Mouse (Mus musculus) cerebellum, postnatal 36 days (tissue): ENCODE data around the gene Rims1.

ENCODE experiments used
- DNase-seq, 2 experiments: peaks; one replicate each; pipeline ENCODE4 v3.0.0; 2021 to 2022; ENCODE audit warnings: mixed read lengths in 2 of 2

The Rims1 gene

DNA sequence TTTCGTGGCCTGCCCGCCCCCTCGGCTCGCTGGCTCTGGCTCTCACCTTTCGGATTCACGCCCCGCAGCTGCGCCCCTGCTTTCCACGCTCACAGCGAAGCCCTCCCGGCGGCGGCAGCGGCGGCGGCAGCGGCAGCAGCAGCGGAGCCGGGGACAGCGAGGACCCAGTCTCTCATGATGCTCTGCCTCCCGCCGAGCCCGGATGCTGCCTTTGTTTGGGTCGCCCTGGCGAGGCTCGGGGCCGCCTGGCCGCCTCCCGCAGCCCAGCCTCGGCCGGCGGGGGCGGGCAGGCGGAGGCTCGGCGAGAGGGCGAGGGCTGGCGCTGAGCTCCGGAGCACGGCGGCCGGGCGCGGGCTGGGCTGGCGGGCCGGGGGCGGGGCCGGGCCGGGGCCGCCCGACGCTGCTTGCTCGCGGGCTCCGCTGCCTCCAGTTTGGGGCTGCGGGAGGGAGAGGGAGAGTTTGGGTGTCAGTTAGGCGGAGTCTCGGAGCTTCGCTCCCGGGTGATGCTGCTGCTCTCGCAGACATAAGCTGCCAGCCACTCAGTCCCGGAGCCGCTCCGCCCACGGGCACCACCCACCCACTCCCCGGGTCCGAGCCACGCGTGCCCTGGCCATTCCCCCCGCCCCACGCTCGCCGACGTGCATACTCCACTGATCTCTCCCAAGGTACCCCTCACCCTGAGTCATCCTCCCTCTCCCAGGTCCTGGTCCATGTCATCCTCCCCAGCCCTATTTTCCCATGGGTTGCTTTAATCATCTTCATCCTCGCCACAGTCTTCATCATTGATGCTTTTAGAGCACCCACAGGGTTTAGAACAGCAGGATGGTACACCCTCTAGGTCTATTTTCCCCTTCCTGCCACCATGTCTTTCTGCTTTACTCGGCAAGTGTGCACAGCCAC lies at the start of gene Rims1:
TSS of gene Rims1 (minus strand) at position 269 of the 900 bp plus-strand sequence.
- peak; percentile 84 to 86 for DNase-seq

DNA sequence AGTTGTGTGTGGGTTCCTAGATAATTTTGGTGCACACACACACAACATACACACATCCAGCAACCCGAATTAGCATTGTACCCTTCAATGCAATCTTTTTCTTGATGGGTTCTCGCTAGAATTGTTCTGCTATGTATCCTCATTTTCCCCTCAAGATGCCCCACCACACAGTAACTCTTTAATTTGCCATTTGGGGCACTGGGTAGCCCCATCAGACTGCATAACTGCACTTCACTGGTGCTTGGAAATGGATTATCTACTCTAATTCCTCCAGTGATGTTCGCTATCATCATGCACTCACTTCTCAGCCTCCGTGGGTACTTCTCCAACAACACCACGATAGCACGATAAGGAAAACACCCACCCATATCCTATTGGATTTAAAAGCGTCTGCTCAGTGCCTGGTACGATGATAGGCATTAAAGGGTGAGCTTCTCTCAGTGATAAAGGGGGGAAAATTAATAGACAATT lies 867 bp upstream of the Rims1 start:
- peak in 1 of 2 experiments; percentile 41 for DNase-seq

DNA sequence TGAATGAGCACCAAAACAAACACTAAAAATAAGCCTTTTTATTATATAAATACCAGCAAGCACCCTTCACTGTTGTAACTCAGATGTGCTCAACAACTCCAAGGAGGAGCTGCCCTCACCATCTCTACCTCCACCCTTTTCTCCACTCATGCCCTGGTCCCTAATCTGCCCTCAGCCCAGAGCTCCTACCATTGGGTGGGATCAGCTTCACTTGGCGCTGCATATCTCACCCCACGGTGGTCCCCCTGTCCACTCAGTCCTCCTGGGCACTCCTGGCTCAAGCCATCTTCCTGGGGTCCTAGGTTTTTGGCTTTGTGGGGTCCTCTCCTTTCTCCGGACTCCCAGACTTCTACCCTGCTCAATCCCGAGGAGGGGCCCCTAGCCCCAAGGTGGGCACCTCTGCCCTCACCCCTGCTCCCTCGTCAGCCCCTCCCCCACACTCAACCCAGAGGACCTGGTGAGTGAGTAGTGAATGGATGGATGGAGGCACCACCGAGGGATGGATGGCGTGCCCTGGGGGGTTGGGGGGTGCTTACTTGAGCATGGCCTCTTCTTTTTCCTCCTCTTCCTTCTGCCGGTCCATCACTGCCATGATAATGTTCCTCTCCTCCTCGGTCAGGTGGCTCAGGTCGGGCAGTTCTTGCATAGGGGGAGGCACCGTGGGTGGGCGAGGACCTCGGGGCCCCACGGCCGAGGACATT lies 619 bp downstream of the Rims1 start:
- peak; percentile 56 to 59 for DNase-seq

DNA sequence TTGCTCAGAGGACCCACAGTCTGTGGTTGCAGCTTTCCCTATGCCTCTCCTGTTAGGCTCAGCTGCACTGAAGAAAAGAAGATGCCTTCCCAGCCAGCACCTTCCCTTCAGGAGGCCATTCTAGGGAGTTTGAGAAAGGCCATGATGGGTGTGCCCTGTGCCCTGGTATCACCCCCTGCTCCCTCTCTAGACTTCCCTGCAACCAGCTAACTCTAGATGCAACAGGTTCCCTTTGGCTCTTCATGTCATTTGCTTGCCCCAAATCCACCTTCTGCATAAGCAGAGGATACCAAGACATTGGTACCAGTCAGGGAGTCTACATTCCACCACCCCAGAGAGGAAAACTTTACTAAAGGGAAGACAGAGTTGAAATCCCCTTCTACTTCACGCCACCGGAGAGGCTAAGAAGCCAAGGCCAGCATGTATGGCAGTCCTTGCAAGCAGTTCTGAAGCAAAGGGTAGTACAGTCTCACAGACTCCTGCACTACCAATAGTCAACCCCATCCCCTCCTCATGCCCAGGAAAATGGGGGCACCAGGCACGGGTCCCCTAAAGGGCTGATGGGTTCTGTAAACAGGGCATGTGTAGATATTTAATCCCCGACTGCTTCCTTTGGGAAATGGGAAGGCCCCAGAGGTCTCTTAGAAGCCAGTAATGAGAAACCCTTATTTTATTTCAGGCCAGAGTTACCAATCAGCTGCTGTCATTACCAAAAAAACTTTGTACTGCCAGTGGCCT lies 1.5 kb downstream of the Rims1 start:
- DNase-seq, result peak; percentile 11 to 38

DNA sequence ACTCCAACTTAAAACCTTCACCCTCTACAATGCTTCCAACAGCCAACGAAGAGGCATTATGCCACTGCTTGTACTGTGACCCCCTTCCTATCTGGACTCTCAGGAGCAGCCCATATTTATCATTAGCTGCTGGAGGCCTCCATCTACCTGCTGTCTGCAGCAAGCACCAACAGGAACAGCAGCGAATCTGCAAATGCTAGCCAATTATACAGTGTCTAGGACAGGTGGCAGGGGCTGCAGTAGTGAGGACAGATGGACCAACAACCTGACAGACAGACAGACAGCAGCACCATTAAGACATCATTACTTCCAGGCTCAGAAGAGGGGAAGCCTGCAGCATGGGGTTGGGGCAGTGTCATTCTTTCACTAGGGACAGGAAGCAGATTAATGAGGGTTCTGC lies 2.3 kb downstream of the Rims1 start:
- DNase-seq, result peak; percentile 35 to 51

DNA sequence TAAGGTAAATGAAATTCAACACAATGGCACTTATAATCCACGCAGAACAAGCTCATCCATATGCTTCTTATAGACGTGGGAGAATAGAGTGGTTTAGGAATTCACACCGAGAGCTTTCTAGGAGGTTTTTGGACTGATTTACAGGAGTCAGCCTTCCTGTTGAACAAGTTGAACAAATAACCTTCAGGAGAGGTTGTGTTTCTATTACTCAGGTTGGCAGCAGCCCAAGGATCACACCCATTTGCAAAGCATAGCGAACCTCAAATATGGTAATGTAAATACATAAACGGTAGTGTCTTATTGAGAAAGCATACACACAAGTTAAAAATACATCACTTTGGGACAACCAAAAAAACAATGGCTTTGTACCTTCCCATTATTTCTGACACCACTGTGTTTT lies 5.5 kb downstream of the Rims1 start:
- no peak for DNase-seq

DNA sequence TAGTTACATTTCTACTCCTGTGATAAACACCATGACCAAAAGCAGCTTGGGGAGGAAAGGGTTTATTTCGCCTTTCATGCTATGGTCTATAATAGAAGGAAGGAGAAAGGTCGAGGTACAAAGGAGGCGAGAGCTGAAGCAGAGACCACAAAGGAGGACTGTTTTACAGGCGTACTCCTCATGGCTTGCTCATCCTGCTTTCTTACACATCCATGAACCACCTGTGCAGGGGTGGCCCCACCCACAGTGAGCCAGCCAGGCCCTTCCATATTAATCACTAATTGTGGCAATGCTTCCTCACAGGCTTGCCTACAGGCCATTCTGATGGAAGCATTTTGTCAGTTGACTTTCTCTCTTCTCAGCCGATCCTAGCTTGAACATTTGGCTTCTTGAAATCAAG lies 8.7 kb downstream of the Rims1 start:
- no peak for DNase-seq

DNA sequence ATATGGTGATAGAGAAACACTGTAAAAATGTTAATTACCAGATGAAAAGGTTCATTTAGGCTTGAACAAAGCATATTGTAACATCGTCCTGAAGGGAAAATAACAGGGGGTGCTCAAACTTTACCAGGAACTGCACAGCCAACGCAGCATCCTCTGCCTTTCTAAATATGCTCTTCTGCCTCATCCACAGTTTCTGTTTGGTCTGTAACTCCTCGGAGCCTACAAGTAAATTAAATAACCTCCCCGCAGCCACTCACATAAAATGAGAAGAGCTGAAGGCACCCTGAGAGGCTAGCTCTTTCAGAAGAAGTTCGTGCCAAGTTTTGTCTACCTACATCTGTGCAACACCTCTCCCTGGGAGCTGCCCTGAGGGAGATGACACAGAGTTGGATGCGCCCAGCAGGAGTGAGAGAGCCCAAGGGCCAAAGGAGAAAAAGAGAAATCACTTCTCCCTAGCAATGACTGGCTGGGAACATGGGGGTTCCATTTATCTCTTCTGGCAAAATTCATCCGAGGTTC lies 16.3 kb downstream of the Rims1 start:
- peak in 1 of 2 experiments; percentile 12 for DNase-seq

DNA sequence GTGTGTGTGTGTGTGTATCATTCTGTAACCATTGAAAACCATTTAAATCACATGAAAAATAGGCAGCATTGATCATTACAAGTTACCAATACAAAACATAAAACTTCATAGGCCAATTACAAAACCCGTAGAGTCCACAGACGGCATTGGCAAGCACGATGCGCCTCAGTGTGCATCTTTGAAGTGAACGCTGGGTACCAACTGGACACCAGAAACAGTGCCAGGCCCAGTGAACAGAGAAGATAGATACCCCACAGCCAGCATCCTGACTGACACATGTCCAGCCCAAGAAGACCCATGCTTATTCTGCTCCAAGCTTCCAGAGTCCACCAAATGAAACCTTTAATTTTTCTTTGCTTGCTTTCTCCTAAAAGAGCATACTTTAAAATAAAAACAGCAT lies 18.2 kb downstream of the Rims1 start:
- DNase-seq, result peak; percentile 81 to 86

DNA sequence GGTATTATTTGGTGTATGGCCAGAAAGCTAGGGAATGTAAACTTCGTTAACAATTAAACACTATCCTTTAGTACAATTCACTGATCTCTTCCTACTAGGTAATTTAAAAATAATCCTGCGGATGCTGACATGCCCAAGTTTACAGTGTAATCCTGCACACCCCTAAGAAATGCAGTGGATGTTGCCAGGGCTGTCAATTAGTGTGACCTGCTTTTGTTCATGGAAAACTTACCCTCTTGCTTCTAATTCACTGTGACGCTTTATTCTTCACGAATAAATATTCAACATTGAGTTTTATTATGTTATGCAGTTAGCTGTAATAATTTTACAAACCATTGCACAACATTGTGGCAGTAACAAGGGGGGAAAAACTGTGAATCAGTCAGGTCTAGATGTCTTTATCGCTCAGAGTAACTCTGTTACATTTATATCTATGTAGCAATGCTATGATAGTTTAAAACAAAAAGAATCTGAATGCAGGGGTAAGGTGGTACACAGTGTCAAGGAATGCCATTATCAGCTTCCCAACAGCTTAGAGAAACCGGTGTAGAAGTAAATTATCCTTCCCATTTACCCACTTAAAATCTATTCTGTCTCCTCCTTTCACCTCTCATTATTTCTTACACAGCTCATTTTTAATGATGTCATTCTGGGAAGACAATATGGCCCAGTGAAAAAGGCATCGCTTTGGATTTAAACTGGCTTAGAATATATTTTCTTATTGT lies 35.1 kb downstream of the Rims1 start:
- no peak for DNase-seq

DNA sequence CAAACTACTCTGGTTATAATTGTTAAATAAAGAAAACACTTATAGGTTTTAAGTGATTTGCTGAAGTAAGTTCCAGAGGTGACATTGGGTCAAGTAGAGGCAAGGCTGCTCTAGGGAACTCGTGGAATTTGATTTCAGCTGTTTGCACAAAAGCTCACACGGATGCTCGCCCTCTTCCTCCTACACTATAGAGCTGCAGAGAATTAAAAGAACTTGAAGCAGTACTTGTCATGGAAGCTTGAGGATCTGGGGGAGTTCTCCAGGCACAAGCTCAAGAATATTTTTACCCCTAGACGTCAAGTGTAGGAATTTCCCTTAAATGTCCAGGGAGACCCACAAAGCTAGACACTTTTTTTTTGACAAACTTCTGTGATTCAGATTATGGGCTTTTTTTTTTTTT lies 42.4 kb downstream of the Rims1 start:
- DNase-seq, result no peak

DNA sequence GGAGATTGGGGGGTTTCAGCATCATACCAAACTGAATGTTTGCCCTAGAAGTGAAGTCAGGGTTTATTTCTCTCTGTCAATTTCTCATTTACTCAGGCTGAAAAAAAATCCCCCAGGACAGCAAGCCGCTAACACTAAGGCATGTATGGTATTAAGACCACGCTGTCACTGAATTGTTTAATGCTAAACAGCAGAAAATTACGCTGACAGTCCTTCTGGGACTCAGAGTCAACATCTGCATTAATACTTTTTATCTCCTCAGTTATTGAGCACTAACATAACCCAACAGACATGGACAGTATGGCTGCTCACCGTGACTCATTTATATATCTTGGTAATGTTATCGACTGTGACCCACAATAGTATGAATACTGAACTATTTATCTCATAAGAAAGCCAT lies 43.0 kb downstream of the Rims1 start:
- no peak for DNase-seq

DNA sequence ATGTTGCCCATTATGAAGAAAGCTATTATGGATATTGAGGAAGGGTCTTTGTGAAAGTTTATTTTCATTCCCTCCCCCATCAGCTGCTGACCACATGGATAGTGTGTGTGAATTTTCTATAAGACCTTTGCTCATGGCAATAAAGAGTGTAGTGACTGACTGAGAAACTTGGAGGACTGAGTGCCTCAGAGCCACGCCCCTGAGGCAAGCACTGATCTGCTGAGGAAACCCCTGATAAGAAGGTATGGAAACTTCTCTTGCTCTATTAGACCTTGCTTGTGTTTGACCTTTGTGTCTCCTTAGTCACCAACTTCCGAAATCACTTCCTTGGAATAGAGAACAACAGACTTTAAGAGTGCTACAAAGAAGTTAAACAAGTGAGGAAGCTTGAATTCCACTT lies 55.3 kb downstream of the Rims1 start:
- no peak for DNase-seq

DNA sequence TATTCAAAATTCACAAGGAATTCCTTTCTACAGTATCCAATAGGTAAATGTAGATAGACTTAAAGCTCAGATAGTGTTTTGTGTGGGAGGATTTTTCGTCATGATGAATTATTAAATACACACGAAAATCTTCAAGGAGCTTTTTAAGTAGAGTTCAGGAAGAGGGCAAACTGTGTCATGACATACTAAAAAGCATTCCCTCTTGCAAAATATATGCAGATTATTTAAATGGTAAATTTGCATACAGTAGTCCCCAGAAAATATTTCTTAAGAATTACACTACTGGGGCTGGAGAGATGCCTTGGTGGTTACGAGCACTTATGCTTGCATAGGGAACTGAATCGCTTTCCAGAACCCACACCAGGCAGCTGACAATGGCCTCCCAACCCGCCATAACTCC lies 61.1 kb downstream of the Rims1 start:
- no peak for DNase-seq

DNA sequence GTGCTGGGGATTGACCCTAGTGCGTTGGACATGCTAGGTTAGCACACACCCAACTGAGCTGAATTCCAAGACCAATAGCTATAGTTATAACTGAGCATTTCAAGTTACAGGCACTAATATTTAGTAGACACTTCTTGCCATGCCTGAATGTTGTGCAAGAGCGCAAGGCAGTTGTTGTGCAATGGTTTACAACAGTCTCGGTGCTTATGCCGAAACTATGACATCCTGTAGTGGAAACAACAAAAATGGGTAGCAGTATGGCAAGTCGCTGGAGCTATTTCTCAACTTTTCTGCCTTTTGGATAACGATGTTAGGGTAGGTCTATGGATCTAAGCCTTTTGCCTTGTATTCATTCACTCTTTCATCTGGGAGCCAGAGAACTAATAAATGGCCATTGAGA lies 68.3 kb downstream of the Rims1 start:
- no peak for DNase-seq

DNA sequence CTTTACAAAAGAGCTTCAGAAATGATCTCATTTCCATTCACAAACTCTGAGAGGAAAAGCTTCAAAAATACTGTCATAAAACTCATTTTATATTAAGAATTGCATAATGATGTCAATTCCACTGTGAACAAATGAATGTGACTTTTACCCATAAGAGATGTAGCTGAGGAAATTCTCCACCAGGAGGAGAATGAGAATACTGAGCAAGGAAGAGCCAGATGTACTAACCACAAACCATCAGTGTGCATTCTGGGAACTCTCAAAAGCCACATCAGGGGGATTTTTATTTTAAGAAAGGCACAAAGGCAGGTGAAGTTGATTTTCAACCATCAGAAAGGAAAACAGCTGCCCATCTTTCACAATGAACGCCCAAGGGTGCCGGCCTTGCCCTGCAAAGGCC lies 71.4 kb downstream of the Rims1 start:
- no peak for DNase-seq

DNA sequence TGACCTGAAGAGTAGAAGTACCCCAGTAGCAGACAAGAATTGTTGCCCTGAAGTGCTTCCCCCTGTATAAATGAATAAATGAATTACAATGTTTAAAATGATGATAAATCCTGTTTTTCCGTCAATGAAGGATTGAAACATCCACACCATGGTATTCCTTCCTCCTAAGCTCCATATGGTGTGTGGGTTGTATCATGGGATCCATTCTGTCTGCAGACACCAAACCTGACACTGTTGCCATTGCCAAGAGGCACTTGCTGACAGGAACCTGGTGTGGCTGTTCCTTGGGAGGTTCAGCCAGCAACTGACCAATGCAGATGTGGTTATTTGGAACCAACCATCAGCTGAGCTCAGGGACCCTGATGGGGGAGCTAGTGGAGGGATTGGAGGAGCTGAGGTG lies 72.5 kb downstream of the Rims1 start:
- no peak for DNase-seq

DNA sequence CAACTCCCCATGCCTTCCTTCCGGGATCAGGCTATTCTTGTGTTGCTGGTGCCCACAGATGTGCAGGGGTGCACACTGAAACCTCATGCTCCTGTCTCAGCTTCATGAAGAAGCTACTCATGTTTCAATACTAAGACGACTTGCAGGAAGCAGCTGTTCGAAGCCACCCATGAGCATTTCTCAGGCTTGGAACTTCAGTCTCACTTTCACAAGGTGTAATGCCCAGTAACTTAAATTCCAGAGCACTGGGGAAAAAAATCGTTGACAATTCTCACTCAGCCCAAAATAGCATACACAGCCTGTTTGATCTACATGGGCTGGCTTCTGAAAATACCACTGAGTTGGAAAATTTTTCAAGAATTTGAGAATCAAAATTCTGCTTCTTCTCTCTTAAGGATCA lies 77.6 kb downstream of the Rims1 start:
- no peak for DNase-seq

DNA sequence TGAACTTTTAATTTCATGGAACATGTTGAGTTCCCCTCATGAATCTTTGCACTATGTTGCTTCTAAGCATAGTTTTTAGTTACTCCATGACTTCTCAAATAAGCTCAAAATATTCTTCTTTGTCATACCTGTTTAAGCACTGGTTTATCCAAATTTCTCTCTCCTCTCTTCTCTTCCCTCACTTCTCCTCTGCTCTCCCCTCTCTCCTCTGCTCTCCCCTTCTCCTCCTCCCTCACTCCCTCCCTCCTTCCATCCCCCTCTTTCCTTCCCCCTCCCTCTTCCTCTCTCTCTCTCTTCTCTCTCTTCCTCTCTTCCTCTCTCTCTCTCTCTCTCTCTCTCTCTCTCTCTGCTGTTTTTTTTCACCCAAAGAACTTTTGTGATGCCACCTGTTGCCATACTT lies 84.1 kb downstream of the Rims1 start:
- no peak for DNase-seq

DNA sequence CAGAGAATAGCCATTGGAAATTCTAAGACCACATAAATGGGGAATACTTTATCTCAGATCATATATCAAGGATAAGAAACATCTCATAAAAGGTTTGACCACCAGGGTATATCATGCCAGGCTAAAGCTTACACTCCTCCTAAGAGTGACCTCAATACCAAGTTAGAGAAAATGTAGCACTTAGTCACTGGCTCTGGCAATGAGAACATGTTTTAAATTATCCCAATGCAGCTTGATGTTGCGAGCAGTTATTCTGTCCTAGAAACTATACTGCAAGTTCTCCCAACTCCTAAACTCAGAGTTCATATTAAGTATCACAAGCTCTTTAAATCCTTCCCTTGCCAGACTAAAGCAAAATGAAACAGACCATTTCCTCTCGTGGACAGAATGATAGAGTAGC lies 85.1 kb downstream of the Rims1 start:
- no peak for DNase-seq

DNA sequence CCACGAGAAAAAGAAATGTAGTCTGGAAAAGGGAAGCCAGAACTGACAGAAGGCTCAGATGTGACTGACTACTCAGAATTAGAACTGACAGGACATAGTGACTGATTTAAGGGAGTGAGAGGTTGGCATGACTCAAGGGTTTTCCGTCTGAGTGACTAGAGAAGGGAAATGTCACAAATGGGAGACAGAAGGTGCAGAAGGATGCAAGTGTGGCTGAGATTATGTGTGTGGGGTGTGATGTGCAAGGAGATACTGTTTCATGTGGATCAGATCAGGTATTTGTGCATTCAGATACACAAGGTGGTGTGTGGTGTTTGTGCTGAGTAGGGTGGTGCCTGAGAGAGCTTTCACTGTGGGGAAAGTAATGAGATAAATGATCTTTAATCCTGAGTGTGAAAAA lies 96.3 kb downstream of the Rims1 start:
- DNase-seq, result peak in 1 of 2 experiments; percentile 33

DNA sequence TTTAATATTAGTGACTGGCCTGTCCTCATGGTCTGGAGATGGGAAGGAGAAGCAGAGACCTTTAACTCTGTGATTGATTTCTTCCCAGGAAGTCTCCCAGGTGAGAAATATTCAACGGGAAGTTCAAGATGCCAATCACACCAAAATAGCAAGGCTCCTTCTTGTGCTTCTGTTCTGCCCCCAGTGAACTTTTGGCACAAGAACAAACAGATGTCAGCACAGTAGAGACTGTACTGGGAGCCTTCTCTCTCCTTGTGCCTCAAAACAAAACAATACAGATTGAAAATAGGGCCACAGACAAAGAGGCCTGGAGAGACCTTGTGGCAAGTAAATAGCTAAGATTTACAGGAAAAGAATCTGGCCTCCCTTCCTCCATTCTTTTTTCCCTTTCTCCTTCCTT lies 110.7 kb downstream of the Rims1 start:
- no peak for DNase-seq
